9 mouse cellular contexts compared by ENCODE assay signal in genomic region chr17:74903411-74904331, GRCm38 (mm10).
A peak's percentile ranks its signal among the peaks of the same experiment; 100 is the strongest.
DNase-seq lines count a peak whose midpoint lies in the region; ATAC-seq and TF ChIP-seq lines count a peak whose summit lies in the region.
"Had no signal": no experiment of that assay in that cellular context is flagged by ENCODE, and none has a peak within 500 bp of the region (broad histone marks: within the 10 kb centered on the region; RNA-seq: fewer than 3 reads in every experiment).

No protein-coding gene starts in this region.

- H3K27ac ChIP-seq in midbrain, embryonic 11.5 days (ENCODE audit: low read depth, low read length) = no peak overlapping the region
- no peak overlapping the region for H3K27ac ChIP-seq in midbrain, embryonic 16.5 days (ENCODE audit: low read length)
- H3K27ac ChIP-seq in intestine, postnatal 0 days (ENCODE audit: low read depth, low read length) = no peak overlapping the region
- H3K27ac ChIP-seq in stomach, embryonic 15.5 days = peak overlapping the region; percentile 12; the same call in 1 of the 2 replicates

- H3K27me3 ChIP-seq in midbrain, embryonic 11.5 days (ENCODE audit: control insufficient read depth, insufficient read depth, low read length) = no peaks in the 10 kb centered on the region
- no peaks in the 10 kb centered on the region for H3K27me3 ChIP-seq in midbrain, embryonic 16.5 days (ENCODE audit: control insufficient read depth, insufficient read depth, low read depth, low read length)
- no peaks in the 10 kb centered on the region for H3K27me3 ChIP-seq in intestine, postnatal 0 days (replicated peaks; ENCODE audit: control insufficient read depth, insufficient read depth, low read length)
- H3K27me3 ChIP-seq in stomach, embryonic 15.5 days (replicated peaks) = no peaks in the 10 kb centered on the region

- H3K4me1 ChIP-seq in midbrain, embryonic 11.5 days (ENCODE audit: control insufficient read depth, insufficient read depth, low read length) = no peaks in the 10 kb centered on the region
- no peaks in the 10 kb centered on the region for H3K4me1 ChIP-seq in midbrain, embryonic 16.5 days (ENCODE audit: control insufficient read depth, insufficient read depth, low read length)
- no peaks in the 10 kb centered on the region for H3K4me1 ChIP-seq in intestine, postnatal 0 days (replicated peaks; ENCODE audit: control insufficient read depth, insufficient read depth, low read length)
- peaks cover 11% of the 10 kb centered on the region; the same call in 1 of the 2 replicates for H3K4me1 ChIP-seq in stomach, embryonic 15.5 days

- no peak overlapping the region for H3K4me3 ChIP-seq in midbrain, embryonic 11.5 days (ENCODE audit: low read depth, low read length)
- no peak overlapping the region for H3K4me3 ChIP-seq in midbrain, embryonic 16.5 days (ENCODE audit: low read depth, low read length)
- no peak overlapping the region for H3K4me3 ChIP-seq in intestine, postnatal 0 days (ENCODE audit: low read depth, low read length)
- no peak overlapping the region for H3K4me3 ChIP-seq in stomach, embryonic 15.5 days (replicated peaks)

- DNase-seq in adrenal gland, adult 8-10 months = peak; percentile 5
- no peak for DNase-seq in adrenal gland, postnatal 4 days (ENCODE audit: low spot score in 2 of 2)
- DNase-seq in midbrain, embryonic 11.5 days (ENCODE audit: low spot score, missing footprints) = no peak
- no peak for DNase-seq in layer of hippocampus, adult 9-11 months
- DNase-seq: right cerebral cortex, postnatal 25 days had no signal

- peak; percentile 46; the same call in 1 of the 2 replicates for ATAC-seq in midbrain, embryonic 11.5 days (ENCODE audit: low FRiP score)
- no peak for ATAC-seq in midbrain, embryonic 16.5 days
- ATAC-seq in intestine, postnatal 0 days = no peak
- ATAC-seq in stomach, embryonic 15.5 days (ENCODE audit: insufficient read depth, low FRiP score, low read depth) = peak; percentile 43; the same call in 1 of the 2 replicates
- ATAC-seq in cerebellum, adult (ENCODE audit: insufficient number of reproducible peaks, low FRiP score, low TSS enrichment) = no peak

- H3K36me3 ChIP-seq in midbrain, embryonic 11.5 days (ENCODE audit: control insufficient read depth, insufficient read depth, low read length) = no peaks in the 10 kb centered on the region
- no peaks in the 10 kb centered on the region; the same call in 1 of the 2 replicates for H3K36me3 ChIP-seq in midbrain, embryonic 16.5 days (ENCODE audit: control insufficient read depth, insufficient read depth, low read length)
- H3K36me3 ChIP-seq in intestine, postnatal 0 days (ENCODE audit: control insufficient read depth, insufficient read depth) = no peaks in the 10 kb centered on the region
- no peaks in the 10 kb centered on the region for H3K36me3 ChIP-seq in stomach, embryonic 15.5 days

- no peaks in the 10 kb centered on the region for H3K9me3 ChIP-seq in midbrain, embryonic 11.5 days (ENCODE audit: control insufficient read depth, low read length)
- no peaks in the 10 kb centered on the region for H3K9me3 ChIP-seq in midbrain, embryonic 16.5 days (replicated peaks; ENCODE audit: control insufficient read depth, low read length, poor library complexity, severe bottlenecking)
- no peaks in the 10 kb centered on the region for H3K9me3 ChIP-seq in intestine, postnatal 0 days (ENCODE audit: control insufficient read depth)
- H3K9me3 ChIP-seq in stomach, embryonic 15.5 days = no peaks in the 10 kb centered on the region

- no peak overlapping the region for H3K4me2 ChIP-seq in midbrain, embryonic 11.5 days
- no peak overlapping the region for H3K4me2 ChIP-seq in midbrain, embryonic 16.5 days (ENCODE audit: low read length)
- H3K4me2 ChIP-seq in intestine, postnatal 0 days (replicated peaks; ENCODE audit: low read depth) = peak overlapping the region; percentile 37
- H3K4me2 ChIP-seq in stomach, embryonic 15.5 days = peak overlapping the region; percentile 22

- no peak overlapping the region for H3K9ac ChIP-seq in midbrain, embryonic 11.5 days (ENCODE audit: low read length)
- H3K9ac ChIP-seq in midbrain, embryonic 16.5 days (ENCODE audit: low read depth, low read length) = no peak overlapping the region
- H3K9ac ChIP-seq in intestine, postnatal 0 days (ENCODE audit: low read depth, low read length) = no peak overlapping the region
- H3K9ac ChIP-seq in stomach, embryonic 15.5 days = no peak overlapping the region

- 71% methylated on average over 16 of the region's 16 CpGs for WGBS in midbrain, embryonic 11.5 days
- WGBS in midbrain, embryonic 16.5 days = 65% methylated on average over 16 of the region's 16 CpGs
- WGBS in intestine, postnatal 0 days = 46% methylated on average over 16 of the region's 16 CpGs
- 28% methylated on average over 16 of the region's 16 CpGs for WGBS in stomach, embryonic 15.5 days

- no peak for TF ChIP-seq CTCF in intestine, postnatal 0 days (IDR thresholded peaks at IDR 0.05; ENCODE audit: low read depth)

Comparison
In these comparisons a context has a peak if more than half of its experiments do, and no peak if none do; other contexts are left out.
1. ATAC-seq: peak in midbrain, embryonic 11.5 days (single experiment) and stomach, embryonic 15.5 days (single experiment); none in midbrain, embryonic 16.5 days (single experiment), intestine, postnatal 0 days (single experiment) and cerebellum, adult (single experiment).
2. H3K4me2 ChIP-seq: peak in intestine, postnatal 0 days (single experiment) and stomach, embryonic 15.5 days (single experiment); none in midbrain, embryonic 11.5 days (single experiment) and midbrain, embryonic 16.5 days (single experiment).